Mouse (Mus musculus) heart, adult 8-10 months (tissue): ENCODE measurements around the gene Stk32c. TPM values are rescaled to one million over a fixed set of nuclear protein-coding genes. Genes with fewer than 3 reads are reported as not detected.

Experiments used
- total RNA-seq, 4 experiments: library from RNA; stranded (reverse); gene quantifications; 2 replicates each; pipeline ENCODE4 v1.2.4; 2022

Gene Stk32c
- total RNA-seq, 4 experiments from 2014 or later: 0.41 to 0.92 (median 0.43) TPM

Other genes with a start within 250 kb of the Stk32c start
- 1 to 10 TPM; 4.1 to 6.3 (median 4.9) TPM for gene Dpysl4, start 127.3 kb downstream of the Stk32c start, total RNA-seq
- gene Lrrc27, start 319 bp downstream of the Stk32c start, total RNA-seq: 10 to 100 TPM; 15.6 to 18.8 (median 16.4) TPM
- 10 to 100 TPM in 2 of 4 experiments, 1 to 10 TPM in 2; 8.1 to 12.5 (median 10.0) TPM for gene Pwwp2b, start 35.2 kb upstream of the Stk32c start, total RNA-seq
- 100 to 1,000 TPM; 291 to 307 (median 299) TPM for gene Inpp5a, start 175.8 kb upstream of the Stk32c start, total RNA-seq